Mouse (Mus musculus): Measurements from ENCODE around the gene Limch1. TPM values are rescaled to one million over a fixed set of nuclear protein-coding genes. Genes with fewer than 3 reads are reported as not detected.

Limch1 gene
- polyA plus RNA-seq, 1 experiment from 2014 or later, result 52.8 TPM

DNA sequence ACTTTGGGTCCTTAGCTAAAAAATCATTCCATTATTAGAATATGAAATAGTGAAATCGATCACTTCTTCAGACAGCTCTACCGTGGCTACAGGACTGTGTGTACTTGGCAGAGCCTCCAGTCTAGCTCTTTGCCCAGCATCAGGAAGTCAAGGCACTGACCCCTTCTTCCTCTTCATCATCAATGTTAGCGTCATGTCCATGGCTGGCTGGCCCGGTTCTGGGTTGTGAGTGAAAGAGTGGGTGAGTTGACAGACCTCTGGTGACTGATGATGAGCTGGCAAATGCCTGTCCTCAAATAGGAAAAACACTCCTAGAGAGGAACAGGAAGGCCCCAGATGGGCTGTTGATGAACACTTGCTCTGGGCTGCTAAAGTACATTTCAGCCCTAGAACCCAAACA lies 103.5 kb downstream of the Limch1 start:
- H3K27me3 ChIP-seq, result no peaks in the 10 kb centered on the region
- H3K4me1 ChIP-seq (replicated peaks), result peaks cover 35% of the 10 kb centered on the region
- H3K27ac ChIP-seq (replicated peaks), result no peak overlapping the region
- H3K4me2 ChIP-seq, result no peak overlapping the region
- no peaks in the 10 kb centered on the region for H3K9me3 ChIP-seq
- H3K9ac ChIP-seq, result no peak overlapping the region
- 84% methylated on average over 4 of the region's 4 CpGs for WGBS
- no peaks in the 10 kb centered on the region for H3K36me3 ChIP-seq
- no peak for ATAC-seq (ENCODE audit: low read depth)
- H3K4me3 ChIP-seq, result no peak overlapping the region

DNA sequence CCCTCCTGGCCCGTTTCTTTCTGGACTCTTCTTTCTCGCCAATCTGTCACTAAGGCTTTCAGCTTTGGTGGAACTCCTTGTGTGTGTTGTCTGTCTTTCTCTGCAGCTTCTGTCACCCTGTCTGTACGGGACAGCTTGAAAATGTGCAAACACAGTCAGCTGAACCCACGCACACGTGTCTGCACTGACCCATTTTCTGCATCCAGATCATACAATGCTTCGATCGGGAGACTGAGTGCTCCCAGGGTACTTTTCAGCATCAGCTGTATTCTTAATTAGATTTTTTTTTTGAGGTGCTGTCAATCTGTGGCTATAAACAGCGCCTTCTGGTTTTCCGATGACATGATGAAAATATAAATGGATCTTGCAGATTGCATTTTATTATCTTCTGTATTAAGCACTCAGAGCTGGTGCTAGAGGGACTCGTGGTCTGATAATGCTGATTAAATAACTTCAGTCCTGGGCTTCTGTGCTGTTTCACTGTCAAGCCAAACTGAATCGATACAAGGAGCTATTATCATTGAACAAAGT lies 105.2 kb downstream of the Limch1 start:
- no peak overlapping the region for H3K4me3 ChIP-seq
- H3K4me1 ChIP-seq (replicated peaks), result peaks cover 46% of the 10 kb centered on the region
- no peaks in the 10 kb centered on the region for H3K9me3 ChIP-seq
- H3K4me2 ChIP-seq, result no peak overlapping the region
- H3K9ac ChIP-seq, result 0 out of 2 replicates have a peak overlapping the region, but pooled peaks have one; percentile 14
- peak overlapping the region; percentile 24 for H3K27ac ChIP-seq (replicated peaks)
- WGBS, result 41% methylated on average over 11 of the region's 11 CpGs
- H3K27me3 ChIP-seq, result no peaks in the 10 kb centered on the region
- ATAC-seq (ENCODE audit: low read depth), result peak; percentile 48; the same call in 1 of the 2 replicates
- no peaks in the 10 kb centered on the region for H3K36me3 ChIP-seq

DNA sequence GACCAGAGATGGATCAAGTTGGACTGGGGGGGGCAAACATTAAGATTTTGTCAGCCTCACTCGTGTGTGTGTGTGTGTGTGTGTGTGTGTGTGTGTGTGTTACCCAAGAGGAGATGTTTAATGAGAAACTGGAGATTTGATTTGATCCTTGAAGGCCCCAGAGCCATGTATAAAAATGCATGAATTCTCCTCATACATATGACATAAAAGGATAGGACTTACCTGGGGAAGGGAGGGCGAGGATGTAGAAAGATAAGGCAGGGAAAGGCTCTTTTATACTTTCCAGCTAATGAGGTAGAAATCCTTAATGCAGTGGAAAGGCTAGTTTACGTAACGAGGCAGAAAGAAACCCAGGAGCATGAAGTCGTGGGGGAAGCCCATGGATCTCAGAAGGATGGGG lies 106.1 kb downstream of the Limch1 start:
- 0 out of 2 replicates have a peak overlapping the region, but pooled peaks have one; percentile 24 for H3K27ac ChIP-seq (replicated peaks)
- 84% methylated on average over 5 of the region's 5 CpGs for WGBS
- no peak overlapping the region for H3K4me3 ChIP-seq
- no peak overlapping the region for H3K4me2 ChIP-seq
- H3K4me1 ChIP-seq (replicated peaks), result peaks cover 52% of the 10 kb centered on the region
- no peaks in the 10 kb centered on the region for H3K36me3 ChIP-seq
- no peaks in the 10 kb centered on the region for H3K9me3 ChIP-seq
- ATAC-seq (ENCODE audit: low read depth), result no peak
- H3K9ac ChIP-seq, result no peak overlapping the region
- no peaks in the 10 kb centered on the region for H3K27me3 ChIP-seq

DNA sequence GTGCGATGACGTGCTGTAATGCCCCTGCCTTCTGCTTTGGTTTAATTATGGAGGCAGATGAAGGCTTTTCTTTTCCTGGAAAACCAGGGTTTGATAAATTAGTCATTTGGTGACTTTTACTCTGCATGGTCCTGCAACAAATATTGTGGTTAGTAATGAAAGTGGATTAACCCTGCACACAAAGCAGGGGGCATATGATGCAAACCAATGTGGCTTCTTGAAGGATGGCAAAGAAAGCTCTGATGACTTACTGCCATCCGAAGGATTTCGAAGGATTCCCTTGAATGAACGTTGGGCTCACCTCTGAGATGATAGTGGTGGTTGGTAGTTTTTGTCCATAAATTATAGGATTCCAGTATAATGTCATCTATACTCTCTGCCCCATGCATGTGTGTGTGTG lies 108.6 kb downstream of the Limch1 start:
- 89% methylated on average over 5 of the region's 5 CpGs for WGBS
- no peak for ATAC-seq (ENCODE audit: low read depth)

DNA sequence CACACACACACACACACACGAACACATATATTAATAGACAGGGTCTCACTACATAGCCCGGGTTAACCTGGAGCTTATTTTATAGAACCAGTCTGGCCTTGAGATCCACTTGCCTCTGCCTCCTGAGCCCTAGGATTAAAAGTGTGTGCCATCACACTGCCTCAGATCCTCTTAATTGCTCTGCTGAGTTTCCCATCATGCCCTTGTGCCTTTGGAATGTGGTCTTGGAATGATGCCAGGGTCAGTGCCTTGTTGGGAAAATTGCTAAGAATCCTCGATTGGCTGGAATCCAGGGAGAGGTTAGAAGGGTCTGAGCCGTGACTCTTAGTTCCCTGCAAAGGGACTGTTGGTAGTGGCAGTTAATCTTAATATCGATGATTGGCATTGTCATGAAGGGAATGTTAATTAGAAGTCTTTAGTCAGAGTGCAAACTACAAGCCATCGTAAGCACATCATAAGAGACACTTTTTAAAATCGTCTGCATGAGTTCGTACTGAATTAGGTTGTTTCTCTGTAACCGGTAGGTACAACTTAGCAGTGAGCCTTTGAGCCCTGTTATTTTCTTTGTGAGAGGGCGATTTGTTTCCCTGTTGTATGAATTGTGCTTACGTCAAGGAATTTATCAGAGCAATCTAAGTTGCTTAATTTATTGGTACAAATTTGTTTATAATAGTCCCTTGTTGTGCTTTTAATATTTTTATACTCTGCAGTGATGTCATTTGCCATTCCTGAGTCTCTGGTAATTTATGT lies 109.9 kb downstream of the Limch1 start:
- Histone ChIP-seq H3K9me3 (no peaks in the 10 kb centered on the region), H3K4me3 (no peak overlapping the region), H3K27ac (replicated peaks) (0 out of 2 replicates have a peak overlapping the region, but pooled peaks have one; percentile 52), H3K27me3 (no peaks in the 10 kb centered on the region), H3K36me3 (0 out of 2 replicates have a peak, but pooled peaks cover 5% of the 10 kb centered on the region), H3K4me1 (replicated peaks) (peaks cover 42% of the 10 kb centered on the region), H3K9ac (no peak overlapping the region), H3K4me2 (no peak overlapping the region)
- 0 out of 2 replicates have a peak, but pooled peaks have one; percentile 20 for ATAC-seq (ENCODE audit: low read depth)
- WGBS, result 49% methylated on average over 11 of the region's 11 CpGs

More for the DNA sequence above, 108.6 kb downstream of the Limch1 start:
- Histone ChIP-seq H3K9me3 (no peaks in the 10 kb centered on the region), H3K27me3 (no peaks in the 10 kb centered on the region), H3K4me3 (no peak overlapping the region), H3K4me2 (no peak overlapping the region), H3K27ac (replicated peaks) (no peak overlapping the region), H3K36me3 (no peaks in the 10 kb centered on the region), H3K4me1 (replicated peaks) (peaks cover 48% of the 10 kb centered on the region), H3K9ac (no peak overlapping the region)

DNA sequence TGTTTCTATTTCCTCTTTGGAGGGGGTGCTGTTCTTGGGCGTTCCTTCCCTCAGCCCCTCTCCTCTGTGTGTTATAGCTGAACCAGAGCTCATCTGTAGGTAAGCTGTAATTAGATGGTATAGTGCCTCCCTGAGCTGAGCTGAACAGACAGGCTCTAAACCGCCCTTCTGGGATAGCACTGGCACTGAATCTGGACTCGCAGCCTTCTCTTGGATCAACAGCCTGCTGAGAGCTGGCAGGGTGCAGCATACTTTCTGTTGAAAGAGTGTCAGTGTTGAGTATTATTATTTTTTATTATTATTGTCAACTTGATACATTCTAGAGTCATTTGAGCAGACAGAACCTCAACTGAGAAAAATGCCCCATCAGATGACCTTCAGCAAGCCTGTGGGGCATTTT lies 113.9 kb downstream of the Limch1 start:
- Histone ChIP-seq H3K4me3 (no peak overlapping the region), H3K27me3 (no peaks in the 10 kb centered on the region), H3K9me3 (no peaks in the 10 kb centered on the region), H3K36me3 (0 out of 2 replicates have a peak, but pooled peaks cover 5% of the 10 kb centered on the region), H3K9ac (no peak overlapping the region), H3K4me2 (no peak overlapping the region), H3K4me1 (replicated peaks) (peaks cover 45% of the 10 kb centered on the region), H3K27ac (replicated peaks) (no peak overlapping the region)
- no peak for ATAC-seq (ENCODE audit: low read depth)
- WGBS, result 78% methylated on average over 3 of the region's 3 CpGs

DNA sequence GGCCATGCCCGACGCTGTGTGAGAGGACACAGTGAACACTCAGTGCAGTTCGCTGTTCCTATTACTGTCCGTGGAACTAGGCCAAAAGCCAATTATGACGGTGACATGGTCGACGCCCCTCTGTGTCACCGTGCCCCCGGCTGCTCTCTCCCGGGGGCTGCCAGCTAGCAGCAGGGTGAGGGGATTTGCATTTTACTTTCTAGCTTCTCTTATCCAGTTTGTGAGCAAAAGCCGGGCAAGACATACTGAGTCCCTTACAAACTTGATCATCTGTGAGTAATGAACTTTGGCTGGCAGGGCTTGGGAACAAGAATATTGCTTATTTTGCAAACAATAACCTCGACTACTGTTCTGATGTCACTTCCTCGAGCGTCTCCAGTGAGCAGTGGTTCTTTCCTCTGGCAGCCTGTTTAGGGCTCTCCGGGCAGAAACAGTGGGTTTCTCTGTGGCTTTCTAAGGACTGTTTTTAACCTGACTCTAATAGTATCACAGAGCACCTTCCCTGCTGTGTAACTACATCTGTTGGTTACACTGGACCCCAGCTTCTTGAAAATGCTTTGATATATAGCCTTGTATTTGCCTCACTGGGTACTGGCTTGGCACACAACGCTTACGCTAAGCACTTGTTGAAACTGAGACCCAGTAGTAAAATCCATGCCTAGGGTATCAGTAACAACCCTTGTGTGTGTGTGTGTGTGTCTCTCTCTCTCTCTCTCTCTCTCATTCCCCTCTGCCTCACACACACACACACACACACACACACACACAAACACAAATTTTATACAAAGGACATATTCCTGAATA lies 115.8 kb downstream of the Limch1 start:
- peak; percentile 48; the same call in 1 of the 2 replicates for ATAC-seq (ENCODE audit: low read depth)
- peak overlapping the region; percentile 10; the same call in 1 of the 2 replicates for H3K4me2 ChIP-seq
- no peaks in the 10 kb centered on the region for H3K9me3 ChIP-seq
- H3K27me3 ChIP-seq, result no peaks in the 10 kb centered on the region
- peaks cover 47% of the 10 kb centered on the region for H3K4me1 ChIP-seq (replicated peaks)
- peak overlapping the region; percentile 64 for H3K27ac ChIP-seq (replicated peaks)
- H3K4me3 ChIP-seq, result no peak overlapping the region
- H3K36me3 ChIP-seq, result 0 out of 2 replicates have a peak, but pooled peaks cover 5% of the 10 kb centered on the region
- H3K9ac ChIP-seq, result 0 out of 2 replicates have a peak overlapping the region, but pooled peaks have one; percentile 5
- 35% methylated on average over 17 of the region's 17 CpGs for WGBS

DNA sequence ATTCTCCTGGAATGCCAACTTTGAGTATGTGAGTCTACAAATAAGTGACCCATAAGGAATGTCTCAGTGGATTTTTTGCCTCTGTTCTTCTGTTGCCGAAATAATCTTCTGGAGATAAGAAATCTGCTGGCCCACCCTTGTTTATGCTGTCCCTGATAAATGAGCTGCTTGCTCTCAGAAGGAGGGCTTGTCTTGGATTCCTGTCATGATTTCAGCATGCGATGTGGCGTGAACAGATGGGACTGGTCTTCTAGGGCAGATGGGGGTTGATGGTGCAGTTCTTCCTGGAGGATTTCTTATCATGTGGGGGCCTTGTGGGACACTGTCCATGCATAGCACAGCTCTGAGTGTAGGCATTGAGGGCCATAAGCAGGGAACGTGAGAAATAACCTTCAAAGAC lies 116.5 kb downstream of the Limch1 start:
- Histone ChIP-seq H3K4me1 (replicated peaks) (peaks cover 45% of the 10 kb centered on the region), H3K4me3 (no peak overlapping the region), H3K9me3 (no peaks in the 10 kb centered on the region), H3K27ac (replicated peaks) (peak overlapping the region; percentile 64; the same call in 1 of the 2 replicates), H3K36me3 (0 out of 2 replicates have a peak, but pooled peaks cover 5% of the 10 kb centered on the region), H3K4me2 (no peak overlapping the region), H3K27me3 (no peaks in the 10 kb centered on the region), H3K9ac (no peak overlapping the region)
- WGBS, result 60% methylated on average over 4 of the region's 4 CpGs
- no peak for ATAC-seq (ENCODE audit: low read depth)

DNA sequence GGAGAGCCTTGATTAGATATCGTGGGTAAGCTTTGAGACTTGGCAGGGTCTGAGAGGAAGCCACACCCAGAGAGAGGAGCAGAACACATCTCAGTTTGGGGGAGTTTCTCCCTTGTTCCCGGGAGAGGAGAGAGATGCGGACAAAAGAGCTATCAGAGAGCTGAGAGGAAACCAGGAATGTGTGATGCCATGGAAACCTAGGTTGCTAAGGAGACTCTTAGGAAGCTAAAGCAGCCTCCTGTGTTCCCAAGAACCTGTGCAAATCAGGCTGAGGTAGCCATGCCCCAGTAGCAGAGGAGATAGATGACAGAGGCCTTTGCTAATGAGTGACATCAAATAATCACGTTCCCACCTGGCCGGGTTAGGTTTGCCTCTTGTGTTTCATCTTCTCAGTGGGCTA lies 119.6 kb downstream of the Limch1 start:
- Histone ChIP-seq H3K4me2 (no peak overlapping the region), H3K4me3 (no peak overlapping the region), H3K9ac (no peak overlapping the region), H3K27ac (replicated peaks) (0 out of 2 replicates have a peak overlapping the region, but pooled peaks have one; percentile 15), H3K9me3 (no peaks in the 10 kb centered on the region), H3K36me3 (no peaks in the 10 kb centered on the region), H3K4me1 (replicated peaks) (peaks cover 41% of the 10 kb centered on the region), H3K27me3 (no peaks in the 10 kb centered on the region)
- ATAC-seq (ENCODE audit: low read depth), result 0 out of 2 replicates have a peak, but pooled peaks have one; percentile 23
- 45% methylated on average over 5 of the region's 5 CpGs for WGBS

DNA sequence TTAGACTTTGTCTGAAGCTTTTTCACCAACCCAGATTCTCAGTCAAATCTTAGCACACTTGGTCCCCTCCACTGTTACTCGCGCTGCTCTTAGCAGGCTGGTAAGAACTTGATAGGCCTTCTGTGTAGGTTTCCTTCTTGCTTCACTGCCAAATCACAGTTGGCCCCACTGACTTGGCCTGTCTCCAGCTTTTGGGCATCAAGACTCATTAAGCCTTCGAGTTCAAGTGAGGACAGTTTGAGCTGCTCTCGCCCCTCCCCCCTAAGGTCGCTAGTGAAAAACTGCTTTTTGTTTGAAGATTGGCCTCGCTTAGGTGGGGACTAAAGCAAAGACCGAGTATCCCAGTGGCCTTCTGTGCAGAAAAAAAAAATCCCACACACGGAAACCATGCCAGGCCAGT lies 120.4 kb downstream of the Limch1 start:
- no peaks in the 10 kb centered on the region for H3K27me3 ChIP-seq
- no peaks in the 10 kb centered on the region for H3K9me3 ChIP-seq
- no peak overlapping the region for H3K4me2 ChIP-seq
- no peaks in the 10 kb centered on the region for H3K36me3 ChIP-seq
- no peak overlapping the region for H3K4me3 ChIP-seq
- H3K4me1 ChIP-seq (replicated peaks), result peaks cover 35% of the 10 kb centered on the region
- 51% methylated on average over 8 of the region's 8 CpGs for WGBS
- no peak overlapping the region for H3K9ac ChIP-seq
- H3K27ac ChIP-seq (replicated peaks), result 0 out of 2 replicates have a peak overlapping the region, but pooled peaks have one; percentile 15
- peak; percentile 60; the same call in 1 of the 2 replicates for ATAC-seq (ENCODE audit: low read depth)

DNA sequence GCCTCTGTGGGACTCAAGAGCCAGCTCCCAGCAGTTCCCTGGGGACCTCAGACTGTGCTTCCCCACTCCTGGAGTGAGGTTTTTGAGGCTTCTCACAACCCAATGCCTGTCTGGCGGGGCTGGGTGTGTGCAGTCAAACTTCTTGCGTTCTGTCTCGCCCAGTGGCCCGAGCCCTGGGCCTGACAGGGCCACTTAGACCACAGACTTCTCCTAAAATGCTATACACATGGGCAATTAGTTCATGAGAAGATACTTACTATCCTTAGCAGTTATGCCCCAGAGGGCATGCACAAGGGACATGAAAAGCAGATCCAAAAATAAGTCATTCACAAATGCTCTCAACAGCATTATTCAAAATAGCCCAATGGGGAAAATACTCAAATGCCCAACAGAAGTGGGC lies 123.9 kb downstream of the Limch1 start:
- H3K36me3 ChIP-seq, result no peaks in the 10 kb centered on the region
- H3K9ac ChIP-seq, result no peak overlapping the region
- H3K9me3 ChIP-seq, result no peaks in the 10 kb centered on the region
- peaks cover 20% of the 10 kb centered on the region for H3K4me1 ChIP-seq (replicated peaks)
- H3K27ac ChIP-seq (replicated peaks), result no peak overlapping the region
- WGBS, result 93% methylated on average over 4 of the region's 4 CpGs
- ATAC-seq (ENCODE audit: low read depth), result no peak
- no peaks in the 10 kb centered on the region for H3K27me3 ChIP-seq
- H3K4me3 ChIP-seq, result no peak overlapping the region
- H3K4me2 ChIP-seq, result no peak overlapping the region
